Mouse (Mus musculus): ENCODE measurements around the gene 4930444G20Rik.
"Not testable (repeated sequence)": the region's sequence is repeated elsewhere in the genome, so short reads cannot be mapped to it uniquely, and the experiment has no call there.

The 4930444G20Rik gene

DNA sequence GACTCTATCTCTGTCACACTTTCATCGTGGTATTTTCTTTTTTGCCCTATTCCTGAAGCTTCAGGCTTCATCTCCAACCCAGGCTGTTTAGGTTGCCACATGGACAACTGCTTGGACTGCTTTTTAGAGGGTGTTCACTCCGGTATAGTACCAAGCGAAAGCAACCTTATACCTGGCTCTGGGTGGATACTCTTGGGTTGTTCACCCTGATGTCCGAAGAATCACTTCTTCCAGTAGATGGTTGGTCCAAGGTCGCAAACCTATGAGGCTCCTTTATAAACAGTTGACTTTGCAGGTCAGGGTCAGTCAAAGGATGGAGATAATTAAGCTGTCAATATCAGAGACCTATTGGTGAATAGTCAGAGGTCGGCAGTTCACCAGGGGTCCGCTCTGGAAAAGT lies at the start of gene 4930444G20Rik:
4930444G20Rik (minus strand) TSS at position 101 of the 400 bp plus-strand sequence.
- not testable (repeated sequence) for DNase-seq (ENCODE audit: low spot score)

DNA sequence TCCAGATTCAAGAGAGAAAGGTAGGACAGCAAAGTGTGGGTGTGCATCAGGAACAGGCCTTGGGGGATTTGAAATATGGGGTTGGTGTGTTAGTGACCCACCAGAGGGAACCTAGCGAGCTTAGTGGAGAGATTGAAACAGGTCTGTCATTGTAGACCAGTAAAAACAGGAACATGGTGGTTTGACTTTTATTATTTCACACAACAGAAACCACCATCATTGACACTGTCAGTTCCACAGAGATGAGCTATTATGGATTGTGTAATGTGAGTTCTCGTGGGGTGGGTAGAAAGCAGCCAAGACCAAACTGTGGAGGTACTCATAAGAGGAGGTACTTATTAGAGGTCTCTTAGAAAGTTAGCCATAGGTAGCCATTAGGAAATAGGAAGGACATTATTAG lies 6.7 kb upstream of the 4930444G20Rik start:
- no peak for DNase-seq (ENCODE audit: low spot score)

DNA sequence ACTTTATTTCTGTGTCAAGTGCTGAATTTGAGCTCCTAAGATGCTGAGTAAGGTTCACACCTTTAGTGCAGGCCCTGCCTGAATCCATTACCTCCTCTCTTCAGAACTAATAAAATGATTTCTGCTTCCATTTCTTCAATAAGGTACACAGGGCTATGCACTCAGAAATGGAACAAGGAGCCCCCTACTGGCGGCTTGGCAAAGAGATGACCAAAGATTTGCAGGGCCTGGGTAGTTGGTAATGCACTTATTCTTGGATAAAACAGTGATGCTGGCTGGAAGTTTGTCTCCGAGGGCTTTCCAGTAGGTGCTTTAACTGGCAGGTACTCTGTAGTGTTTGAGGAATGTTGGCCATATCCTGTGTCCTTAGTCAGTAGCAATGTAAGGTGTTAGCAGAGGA lies 4.9 kb upstream of the 4930444G20Rik start:
- DNase-seq (ENCODE audit: low spot score), result no peak

DNA sequence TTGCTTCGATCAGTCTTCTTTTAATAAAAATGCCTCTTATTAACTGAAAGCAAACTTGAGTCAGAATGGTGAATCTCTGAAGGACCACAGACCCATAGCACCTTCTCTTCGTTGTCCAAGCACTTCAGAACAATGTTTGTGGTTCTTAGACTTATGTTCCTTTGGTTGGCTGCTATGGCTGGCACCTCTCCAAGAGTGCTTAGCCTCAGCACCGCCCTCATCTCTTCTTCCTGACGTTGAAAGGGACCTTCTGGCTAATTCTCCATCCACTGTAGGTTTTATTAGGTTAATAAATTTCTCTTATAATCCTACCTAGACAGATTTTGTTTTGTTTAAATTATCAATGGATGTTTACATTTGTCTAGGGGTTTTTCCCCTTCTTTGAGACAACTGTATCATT lies 2.7 kb upstream of the 4930444G20Rik start:
- no peak for DNase-seq (ENCODE audit: low spot score)

DNA sequence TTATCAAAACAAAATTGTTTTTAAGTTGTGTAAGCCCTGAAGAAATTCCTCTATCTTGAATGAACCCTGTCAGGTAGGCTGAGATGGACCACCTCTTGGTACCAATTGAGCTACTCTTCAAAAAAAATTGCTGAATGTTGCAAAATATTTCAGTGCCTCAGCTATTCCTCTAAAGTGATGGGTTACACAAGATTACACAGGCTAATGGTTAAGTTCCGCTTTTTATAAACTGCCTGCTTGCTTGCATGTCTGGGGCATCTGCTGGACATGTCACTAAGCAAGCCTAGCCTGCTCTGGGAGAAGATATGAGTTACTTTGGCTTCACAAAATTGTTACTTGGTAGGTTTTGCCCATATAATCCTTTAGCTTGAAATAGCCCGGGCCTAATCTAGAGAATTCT lies 2.3 kb upstream of the 4930444G20Rik start:
- no peak for DNase-seq (ENCODE audit: low spot score)

DNA sequence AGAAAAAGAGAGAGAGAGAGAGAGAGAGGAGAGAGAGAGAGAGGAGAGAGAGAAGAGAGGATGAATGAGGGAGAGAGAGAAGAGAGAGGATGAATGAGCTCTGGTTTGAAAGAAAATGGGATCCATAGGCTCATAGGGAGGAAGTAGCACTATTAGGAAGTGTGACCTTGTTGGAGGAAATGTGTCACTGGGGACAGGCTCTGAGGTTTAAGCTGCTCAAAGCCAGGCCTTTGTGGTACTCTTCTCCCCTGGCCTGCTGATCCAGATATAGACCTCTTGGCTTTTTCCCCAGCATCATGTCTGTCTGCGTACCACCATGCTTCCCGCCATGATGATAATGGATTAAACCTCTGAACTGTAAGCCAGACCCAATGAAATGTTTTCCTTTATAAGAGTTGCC lies 8.5 kb downstream of the 4930444G20Rik start:
- no peak for DNase-seq (ENCODE audit: low spot score)

DNA sequence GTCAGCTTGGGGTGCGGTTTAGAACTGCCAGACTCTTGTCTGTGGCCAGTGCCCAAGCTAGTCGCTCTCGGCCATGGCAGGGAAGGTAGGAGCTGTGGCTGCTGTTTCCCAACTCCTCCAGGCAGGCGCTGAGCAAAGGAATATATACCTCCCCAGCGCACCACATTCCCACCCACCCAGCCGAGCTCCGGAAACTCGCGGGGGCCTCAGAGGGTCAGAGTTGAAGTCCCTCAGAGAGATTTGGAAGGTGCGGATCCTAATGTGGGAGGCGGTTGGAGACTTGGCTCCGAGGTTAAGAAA lies 8.9 kb downstream of the 4930444G20Rik start:
- no peak for DNase-seq (ENCODE audit: low spot score)

DNA sequence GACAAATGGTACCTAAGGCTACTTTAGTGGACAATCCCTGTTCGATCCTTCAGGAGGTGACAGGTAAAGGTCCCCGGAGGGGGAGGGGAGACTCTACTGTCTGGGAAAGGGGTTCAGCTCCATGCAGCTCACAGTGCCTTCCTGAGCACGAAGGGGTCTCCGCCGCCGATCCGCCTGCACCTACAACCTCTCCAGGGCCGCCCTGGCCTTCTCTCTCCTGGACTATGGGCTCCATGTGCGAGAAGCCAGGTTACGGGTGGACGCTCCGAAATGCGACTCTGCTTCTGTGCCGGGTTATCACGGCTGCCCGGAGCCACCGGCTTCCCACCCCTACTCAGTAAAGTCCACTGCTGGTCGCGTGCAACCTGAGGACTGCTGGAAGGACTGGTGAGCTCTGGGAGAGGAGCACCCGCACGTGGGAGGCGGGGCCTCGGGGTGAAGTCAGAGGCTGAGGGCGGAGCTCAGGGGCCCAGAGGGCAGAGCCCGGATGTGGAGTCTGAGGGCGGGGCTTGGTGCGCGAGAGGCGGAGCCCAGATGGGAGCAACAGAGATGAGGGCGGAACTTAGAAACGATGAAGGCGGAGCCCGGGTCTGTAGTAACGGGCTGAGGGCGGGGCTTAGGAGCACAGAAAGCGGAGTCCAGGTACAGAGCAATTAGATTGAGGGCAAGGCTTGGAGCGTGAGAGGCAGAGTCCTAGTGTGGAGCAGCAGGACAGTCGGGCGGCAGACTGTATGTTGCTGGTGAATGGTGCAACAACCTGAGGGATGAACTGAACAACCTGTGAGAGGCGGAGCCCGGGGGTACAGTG lies 9.5 kb downstream of the 4930444G20Rik start:
- DNase-seq (ENCODE audit: low spot score), result peak; percentile 61

DNA sequence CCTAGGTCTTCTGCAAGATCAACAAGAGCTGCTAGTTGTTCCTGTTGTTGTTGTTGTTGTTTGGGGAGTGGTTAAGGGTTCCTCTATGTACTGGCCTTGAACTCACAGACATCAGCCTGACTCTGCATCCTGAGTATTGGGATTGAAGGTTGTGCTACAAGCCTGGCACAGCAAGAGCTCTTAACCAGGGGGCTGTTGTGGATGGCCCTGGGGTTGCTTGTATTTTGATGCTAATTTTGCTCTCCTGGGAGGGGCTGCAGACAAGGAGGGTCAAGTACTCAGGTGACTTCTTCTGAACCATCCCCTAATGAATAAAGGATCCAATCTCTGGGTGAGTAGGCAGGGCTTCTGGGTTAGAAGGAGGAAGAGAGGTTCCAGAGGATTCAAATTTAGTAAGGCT lies 12.6 kb downstream of the 4930444G20Rik start:
- DNase-seq (ENCODE audit: low spot score), result no peak

DNA sequence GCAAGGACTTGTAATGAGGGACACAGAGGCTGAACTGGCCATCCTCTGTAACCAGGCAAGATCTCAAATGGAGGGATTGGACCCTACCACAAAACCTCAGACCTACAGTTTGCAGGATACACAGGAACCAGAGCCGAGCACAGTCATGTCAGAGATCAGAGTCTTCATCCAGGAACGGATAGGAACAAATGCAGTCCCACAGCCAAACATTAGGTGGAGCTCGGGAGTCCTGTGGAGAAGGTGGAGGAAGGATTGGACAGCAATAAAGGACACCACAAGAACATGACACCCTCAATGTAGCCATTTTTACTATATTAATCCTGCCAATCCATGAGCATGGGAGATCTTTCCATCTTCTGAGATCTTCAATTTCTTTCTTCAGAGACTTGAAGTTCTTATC lies 31.6 kb downstream of the 4930444G20Rik start:
- not testable (repeated sequence) for DNase-seq (ENCODE audit: low spot score)

DNA sequence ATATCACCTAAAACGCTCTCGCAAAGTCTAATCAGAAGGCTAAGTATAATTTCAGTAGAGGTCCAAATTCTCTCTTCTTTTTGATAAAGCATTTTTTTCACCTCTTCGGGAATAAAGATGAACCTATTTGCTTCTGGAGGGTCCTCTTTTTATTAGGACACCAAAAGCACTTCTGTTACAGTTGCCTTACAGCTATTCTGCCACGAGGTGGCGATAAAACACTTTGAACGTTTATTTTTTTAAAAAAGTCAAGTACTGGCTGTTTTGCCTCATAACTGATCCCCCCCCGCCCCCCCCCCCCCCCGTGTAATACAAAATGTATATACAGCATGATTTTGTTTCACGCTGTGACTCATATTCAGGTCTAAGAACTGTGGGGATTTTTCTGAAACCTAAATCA lies 33.6 kb downstream of the 4930444G20Rik start:
- DNase-seq (ENCODE audit: low spot score), result no peak

DNA sequence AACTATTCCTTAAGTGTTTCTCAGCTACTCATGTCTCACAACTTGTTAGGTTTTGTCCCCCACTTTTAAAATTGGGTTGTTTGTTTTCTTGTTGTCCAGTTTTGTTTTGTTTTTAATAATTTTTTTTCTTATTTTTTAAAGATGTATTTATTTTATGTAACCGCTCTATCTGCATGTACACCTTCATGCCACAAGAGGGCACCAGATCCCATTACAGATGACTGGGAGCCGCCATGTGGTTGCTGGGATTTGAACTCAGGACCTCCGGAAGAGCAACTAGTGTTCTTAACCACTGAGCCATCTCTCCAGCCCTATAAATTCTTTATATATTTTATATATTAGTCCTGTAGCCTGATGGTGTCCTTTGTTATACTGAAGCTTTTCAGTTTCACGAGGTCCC lies 49.3 kb downstream of the 4930444G20Rik start:
- no peak for DNase-seq (ENCODE audit: low spot score)

DNA sequence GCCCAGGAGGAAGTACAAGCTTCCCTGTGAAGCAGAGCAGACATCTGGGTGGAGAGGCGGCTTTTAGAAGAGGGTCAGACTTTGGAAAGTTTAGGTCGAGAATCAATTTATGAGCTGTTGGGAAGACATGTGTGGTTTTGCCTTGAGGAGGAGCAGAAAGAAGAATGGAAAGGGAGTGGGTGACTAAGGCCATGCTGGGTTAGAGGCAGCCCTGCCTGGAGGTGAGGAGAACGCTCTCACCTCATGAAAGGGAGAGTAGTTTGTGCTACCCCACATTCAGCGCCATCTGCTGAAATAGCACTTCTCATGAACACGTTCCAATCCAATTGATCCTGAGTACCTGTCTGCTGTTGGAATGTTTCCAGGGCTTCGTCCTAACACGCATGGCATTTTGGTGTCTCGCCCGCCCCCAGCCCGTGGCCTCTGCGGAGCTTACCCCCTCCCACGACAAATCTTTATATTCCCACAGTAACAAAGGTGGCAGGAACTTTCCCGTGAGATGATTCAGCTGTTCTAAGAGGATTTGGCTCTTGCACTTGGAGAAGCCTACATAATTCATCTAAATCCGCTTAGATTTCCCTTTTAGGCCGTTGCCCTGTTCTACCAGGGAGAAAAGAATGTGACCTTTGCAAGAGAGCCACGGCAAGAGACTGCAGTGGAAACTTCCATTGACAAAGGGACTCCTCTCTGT lies 50.3 kb downstream of the 4930444G20Rik start:
- DNase-seq (ENCODE audit: low spot score), result no peak

Data from urinary bladder, postnatal 10 days (tissue).